Mouse (Mus musculus) right cerebral cortex, postnatal 25 days (tissue): ENCODE results near the gene Lmf2.

Experiments used
- DNase-seq: peaks from one replicate; pipeline ENCODE4 v3.0.0; 2022

The Lmf2 gene

GRCm38 (mm10) chr15:89355241-89356187 lies at the start of gene Lmf2, which contains the start of gene Ncaph2:
Lmf2 (minus strand) TSS chr15:89355659.
Ncaph2 (plus strand) TSS chr15:89355719.
- peak; percentile 92 for DNase-seq

- DNase-seq: no peak
Observed at GRCm38 (mm10) chr15:89404831-89405623, 49.6 kb upstream of the Lmf2 start.

- DNase-seq: no peak
Observed at GRCm38 (mm10) chr15:89402471-89402870, 47.0 kb upstream of the Lmf2 start.

- DNase-seq: no peak
Observed at GRCm38 (mm10) chr15:89399716-89400115, 44.3 kb upstream of the Lmf2 start.

- DNase-seq: no peak
Observed at GRCm38 (mm10) chr15:89398146-89398545, 42.7 kb upstream of the Lmf2 start.

GRCm38 (mm10) chr15:89396883-89397282 lies 41.4 kb upstream of the Lmf2 start:
- DNase-seq: no peak

- no peak for DNase-seq
Observed at GRCm38 (mm10) chr15:89390081-89390480, 34.6 kb upstream of the Lmf2 start.

- DNase-seq: no peak
Observed at GRCm38 (mm10) chr15:89387127-89387526, 31.7 kb upstream of the Lmf2 start.

- no peak for DNase-seq
Observed at GRCm38 (mm10) chr15:89384617-89385016, 29.2 kb upstream of the Lmf2 start, which contains the start of gene Klhdc7b. Klhdc7b (plus strand) TSS chr15:89384917.

- DNase-seq: no peak
Observed at GRCm38 (mm10) chr15:89379429-89379828, 24.0 kb upstream of the Lmf2 start.

- no peak for DNase-seq
Observed at GRCm38 (mm10) chr15:89378831-89379401, 23.5 kb upstream of the Lmf2 start, which contains the start of gene Odf3b. Odf3b (minus strand) TSS chr15:89379282.

GRCm38 (mm10) chr15:89377938-89378828 lies 22.7 kb upstream of the Lmf2 start:
- DNase-seq: no peak

GRCm38 (mm10) chr15:89377362-89377761 lies 21.9 kb upstream of the Lmf2 start:
- DNase-seq: no peak

- no peak for DNase-seq
Observed at GRCm38 (mm10) chr15:89376957-89377356, 21.5 kb upstream of the Lmf2 start, which contains the start of gene Tymp. Tymp (minus strand) TSS chr15:89377039.

- DNase-seq: no peak
Observed at GRCm38 (mm10) chr15:89376040-89376439, 20.6 kb upstream of the Lmf2 start.

- no peak for DNase-seq
Observed at GRCm38 (mm10) chr15:89374801-89375534, 19.5 kb upstream of the Lmf2 start.

- DNase-seq: no peak
Observed at GRCm38 (mm10) chr15:89374340-89374739, 18.9 kb upstream of the Lmf2 start.

- peak; percentile 90 for DNase-seq
Observed at GRCm38 (mm10) chr15:89373762-89374248, 18.3 kb upstream of the Lmf2 start, which contains the start of gene Sco2. Sco2 (minus strand) TSS chr15:89373846.

- DNase-seq: peak; percentile 79
Observed at GRCm38 (mm10) chr15:89373027-89373761, 17.7 kb upstream of the Lmf2 start.

GRCm38 (mm10) chr15:89372536-89372935 lies 17.1 kb upstream of the Lmf2 start:
- no peak for DNase-seq
